Mouse (Mus musculus): ENCODE data around the gene Phactr4. TPM values are rescaled to one million over a fixed set of nuclear protein-coding genes. Genes with fewer than 3 reads are reported as not detected.

The Phactr4 gene
- polyA plus RNA-seq, 1 experiment from 2014 or later, result 22.2 TPM

DNA sequence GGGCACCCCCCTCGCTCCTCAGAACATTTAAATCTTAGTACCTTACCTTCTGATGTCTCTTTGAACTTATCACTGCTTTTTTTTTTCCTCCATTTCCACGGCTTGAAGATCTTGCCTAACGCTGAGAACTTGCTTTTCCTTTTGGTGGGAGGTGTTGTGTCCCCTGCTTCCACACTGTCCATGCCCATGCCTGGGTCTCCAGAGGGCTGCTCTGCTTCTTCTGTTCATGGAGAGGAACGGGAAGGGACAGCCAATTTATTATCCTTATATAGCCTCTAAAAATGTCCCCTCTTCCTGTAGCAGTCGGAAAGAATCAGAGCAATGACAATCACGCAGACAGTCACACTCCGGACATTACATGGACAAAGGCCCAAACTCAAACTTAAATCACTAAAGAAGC, 35.4 kb downstream of the Phactr4 start:
- Histone ChIP-seq H3K27me3 (ENCODE audit: control insufficient read depth, insufficient read depth, low read length) (no peaks in the 10 kb centered on the region), H3K9ac (ENCODE audit: low read length) (no peak overlapping the region), H3K4me1 (ENCODE audit: control insufficient read depth, insufficient read depth, low read length) (no peaks in the 10 kb centered on the region), H3K9me3 (ENCODE audit: control insufficient read depth, low read length) (no peaks in the 10 kb centered on the region), H3K36me3 (ENCODE audit: control insufficient read depth, insufficient read depth, low read length) (no peaks in the 10 kb centered on the region), H3K27ac (ENCODE audit: low read depth, low read length) (no peak overlapping the region), H3K4me2 (no peak overlapping the region), H3K4me3 (ENCODE audit: low read depth, low read length) (no peak overlapping the region)
- ATAC-seq (ENCODE audit: low FRiP score), result no peak
- WGBS, result 97% methylated on average over 7 of the region's 7 CpGs
- DNase-seq (ENCODE audit: low spot score, missing footprints), result no peak

- H3K9ac ChIP-seq (ENCODE audit: low read length), result no peak overlapping the region
- 90% methylated on average over 8 of the region's 8 CpGs for WGBS
- no peak overlapping the region for H3K4me3 ChIP-seq (ENCODE audit: low read depth, low read length)
- no peak overlapping the region for H3K27ac ChIP-seq (ENCODE audit: low read depth, low read length)
- H3K36me3 ChIP-seq (ENCODE audit: control insufficient read depth, insufficient read depth, low read length), result no peaks in the 10 kb centered on the region
- H3K27me3 ChIP-seq (ENCODE audit: control insufficient read depth, insufficient read depth, low read length), result no peaks in the 10 kb centered on the region
- H3K4me1 ChIP-seq (ENCODE audit: control insufficient read depth, insufficient read depth, low read length), result no peaks in the 10 kb centered on the region
- H3K4me2 ChIP-seq, result no peak overlapping the region
- no peaks in the 10 kb centered on the region for H3K9me3 ChIP-seq (ENCODE audit: control insufficient read depth, low read length)
- no peak for ATAC-seq (ENCODE audit: low FRiP score)
- DNase-seq (ENCODE audit: low spot score, missing footprints), result peak; percentile 53
Measured at GRCm38 (mm10) chr4:132385771-132386410, 36.4 kb downstream of the Phactr4 start.

DNA sequence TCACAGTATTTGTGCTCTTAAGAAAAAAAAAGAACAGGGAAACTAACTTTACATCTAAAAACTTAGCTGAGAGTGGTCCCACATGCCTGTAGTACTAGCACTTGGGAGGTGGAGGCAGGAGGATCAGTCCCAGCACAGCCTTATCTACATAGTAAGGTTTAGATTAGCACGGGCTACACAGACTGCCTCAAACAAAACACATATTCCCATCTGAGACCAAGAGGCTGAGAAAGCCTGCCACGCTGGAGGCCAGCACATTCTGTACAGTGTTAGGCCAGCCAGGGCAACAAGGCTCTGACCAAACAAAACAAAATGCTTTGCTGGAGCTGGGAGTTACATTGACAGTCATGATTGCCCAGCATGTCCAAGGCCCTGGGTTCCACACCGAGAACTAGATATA, 38.8 kb downstream of the Phactr4 start:
- Histone ChIP-seq H3K4me2 (no peak overlapping the region), H3K27me3 (ENCODE audit: control insufficient read depth, insufficient read depth, low read length) (no peaks in the 10 kb centered on the region), H3K27ac (ENCODE audit: low read depth, low read length) (no peak overlapping the region), H3K9ac (ENCODE audit: low read length) (no peak overlapping the region), H3K4me3 (ENCODE audit: low read depth, low read length) (no peak overlapping the region), H3K4me1 (ENCODE audit: control insufficient read depth, insufficient read depth, low read length) (no peaks in the 10 kb centered on the region), H3K36me3 (ENCODE audit: control insufficient read depth, insufficient read depth, low read length) (no peaks in the 10 kb centered on the region), H3K9me3 (ENCODE audit: control insufficient read depth, low read length) (no peaks in the 10 kb centered on the region)
- peak; percentile 2 for DNase-seq (ENCODE audit: low spot score, missing footprints)
- 85% methylated on average over 3 of the region's 3 CpGs for WGBS
- ATAC-seq (ENCODE audit: low FRiP score), result no peak

- ATAC-seq (ENCODE audit: low FRiP score) (no peak), DNase-seq (ENCODE audit: low spot score, missing footprints) (no peak)
- H3K9me3 ChIP-seq (ENCODE audit: control insufficient read depth, low read length), result no peaks in the 10 kb centered on the region
- H3K27me3 ChIP-seq (ENCODE audit: control insufficient read depth, insufficient read depth, low read length), result no peaks in the 10 kb centered on the region
- no peak overlapping the region for H3K4me3 ChIP-seq (ENCODE audit: low read depth, low read length)
- WGBS, result 94% methylated on average over 4 of the region's 4 CpGs
- no peak overlapping the region for H3K27ac ChIP-seq (ENCODE audit: low read depth, low read length)
- H3K36me3 ChIP-seq (ENCODE audit: control insufficient read depth, insufficient read depth, low read length), result peaks cover 4% of the 10 kb centered on the region
- H3K4me2 ChIP-seq, result no peak overlapping the region
- H3K4me1 ChIP-seq (ENCODE audit: control insufficient read depth, insufficient read depth, low read length), result no peaks in the 10 kb centered on the region
- H3K9ac ChIP-seq (ENCODE audit: low read length), result no peak overlapping the region
Measured at GRCm38 (mm10) chr4:132382296-132382695, 40.0 kb downstream of the Phactr4 start.

GRCm38 (mm10) chr4:132380965-132381616, 41.2 kb downstream of the Phactr4 start:
- ATAC-seq (ENCODE audit: low FRiP score) (no peak), DNase-seq (ENCODE audit: low spot score, missing footprints) (peak; percentile 66)
- Histone ChIP-seq H3K27ac (ENCODE audit: low read depth, low read length) (no peak overlapping the region), H3K4me2 (no peak overlapping the region), H3K4me1 (ENCODE audit: control insufficient read depth, insufficient read depth, low read length) (no peaks in the 10 kb centered on the region), H3K9ac (ENCODE audit: low read length) (no peak overlapping the region), H3K4me3 (ENCODE audit: low read depth, low read length) (no peak overlapping the region), H3K36me3 (ENCODE audit: control insufficient read depth, insufficient read depth, low read length) (peaks cover 7% of the 10 kb centered on the region), H3K9me3 (ENCODE audit: control insufficient read depth, low read length) (no peaks in the 10 kb centered on the region), H3K27me3 (ENCODE audit: control insufficient read depth, insufficient read depth, low read length) (no peaks in the 10 kb centered on the region)
- 96% methylated on average over 2 of the region's 2 CpGs for WGBS

- H3K36me3 ChIP-seq (ENCODE audit: control insufficient read depth, insufficient read depth, low read length), result peaks cover 16% of the 10 kb centered on the region
- DNase-seq (ENCODE audit: low spot score, missing footprints), result peak; percentile 56
- 97% methylated on average over 1 of the region's 1 CpGs for WGBS
Measured at GRCm38 (mm10) chr4:132373820-132374219, 48.5 kb downstream of the Phactr4 start.

GRCm38 (mm10) chr4:132369953-132370750, 52.1 kb downstream of the Phactr4 start:
- H3K9me3 ChIP-seq (ENCODE audit: control insufficient read depth, low read length), result no peaks in the 10 kb centered on the region
- ATAC-seq (ENCODE audit: low FRiP score) (no peak), DNase-seq (ENCODE audit: low spot score, missing footprints) (peak; percentile 53)
- no peaks in the 10 kb centered on the region for H3K4me1 ChIP-seq (ENCODE audit: control insufficient read depth, insufficient read depth, low read length)
- H3K27me3 ChIP-seq (ENCODE audit: control insufficient read depth, insufficient read depth, low read length), result no peaks in the 10 kb centered on the region
- H3K27ac ChIP-seq (ENCODE audit: low read depth, low read length), result no peak overlapping the region
- no peak overlapping the region for H3K9ac ChIP-seq (ENCODE audit: low read length)
- H3K4me2 ChIP-seq, result no peak overlapping the region
- peaks cover 16% of the 10 kb centered on the region for H3K36me3 ChIP-seq (ENCODE audit: control insufficient read depth, insufficient read depth, low read length)
- H3K4me3 ChIP-seq (ENCODE audit: low read depth, low read length), result no peak overlapping the region
- WGBS, result 84% methylated on average over 8 of the region's 8 CpGs

More at GRCm38 (mm10) chr4:132373820-132374219, 48.5 kb downstream of the Phactr4 start:
- Histone ChIP-seq H3K4me3 (ENCODE audit: low read depth, low read length) (no peak overlapping the region), H3K9me3 (ENCODE audit: control insufficient read depth, low read length) (no peaks in the 10 kb centered on the region), H3K4me2 (no peak overlapping the region), H3K27me3 (ENCODE audit: control insufficient read depth, insufficient read depth, low read length) (no peaks in the 10 kb centered on the region), H3K27ac (ENCODE audit: low read depth, low read length) (no peak overlapping the region), H3K4me1 (ENCODE audit: control insufficient read depth, insufficient read depth, low read length) (no peaks in the 10 kb centered on the region), H3K9ac (ENCODE audit: low read length) (no peak overlapping the region)
- no peak for ATAC-seq (ENCODE audit: low FRiP score)

- H3K36me3 ChIP-seq (ENCODE audit: control insufficient read depth, insufficient read depth, low read length), result peaks cover 21% of the 10 kb centered on the region
- no peaks in the 10 kb centered on the region for H3K4me1 ChIP-seq (ENCODE audit: control insufficient read depth, insufficient read depth, low read length)
- H3K27me3 ChIP-seq (ENCODE audit: control insufficient read depth, insufficient read depth, low read length), result no peaks in the 10 kb centered on the region
- H3K9me3 ChIP-seq (ENCODE audit: control insufficient read depth, low read length), result no peaks in the 10 kb centered on the region
- ATAC-seq (ENCODE audit: low FRiP score) (no peak), DNase-seq (ENCODE audit: low spot score, missing footprints) (peak; percentile 77)
- 92% methylated on average over 18 of the region's 18 CpGs for WGBS
- no peak overlapping the region for H3K4me2 ChIP-seq
- H3K4me3 ChIP-seq (ENCODE audit: low read depth, low read length), result no peak overlapping the region
- no peak overlapping the region for H3K27ac ChIP-seq (ENCODE audit: low read depth, low read length)
- H3K9ac ChIP-seq (ENCODE audit: low read length), result no peak overlapping the region
Measured at GRCm38 (mm10) chr4:132367480-132368201, 54.6 kb downstream of the Phactr4 start.
